Mouse (Mus musculus) CH12.LX (cell line): ENCODE measurements around the gene Gm42742. TPM values are rescaled to one million over a fixed set of nuclear protein-coding genes. Genes with fewer than 3 reads are reported as not detected.
A peak's percentile ranks its signal among the peaks of the same experiment; 100 is the strongest.

Experiments
- DNase-seq: peaks from one replicate; pipeline ENCODE4 v3.0.0-alpha.2; 2013; ENCODE audit errors: extremely low read depth
- H3K27ac ChIP-seq: 2 replicates; pipeline ENCODE4 v1.5.1; 2012; ENCODE audit warnings: low read depth, mild to moderate bottlenecking, control low read depth, moderate library complexity; ENCODE audit not compliant: insufficient read depth
- H3K27me3 ChIP-seq: replicated peaks from 2 replicates; pipeline ENCODE3; 2012; ENCODE audit warnings: inconsistent platforms
- H3K36me3 ChIP-seq, 2 experiments: replicated peaks in 1 of 2; 2 replicates each; pipeline versions ENCODE3 to v1.6.1; 2012; ENCODE audit warnings: inconsistent platforms in 1 of 2, low read length in 1 of 2, mild to moderate bottlenecking in 1 of 2, mixed read lengths in 1 of 2, moderate library complexity in 1 of 2; ENCODE audit not compliant: control insufficient read depth in 1 of 2, insufficient read depth in 1 of 2
- H3K4me1 ChIP-seq, 2 experiments: 2 replicates each; pipeline ENCODE4 v1.6.1; 2012; ENCODE audit warnings: inconsistent platforms in 1 of 2, moderate library complexity in 1 of 2; ENCODE audit not compliant: insufficient read depth in 2 of 2, control insufficient read depth in 1 of 2
- H3K4me2 ChIP-seq: 2 replicates; pipeline ENCODE4 v1.6.1; 2012; ENCODE audit warnings: low read depth, mild to moderate bottlenecking, control low read depth; ENCODE audit not compliant: poor library complexity, insufficient read depth, severe bottlenecking
- H3K4me3 ChIP-seq, 3 experiments: fragments of 150-350 bp in 1 of 3; sonication (generic) in 1 of 3; replicated peaks in 1 of 3; 2 replicates each; pipeline versions ENCODE3 to v1.5.1; 2011 to 2012; ENCODE audit warnings: low read depth in 2 of 3, low read length in 2 of 3, mild to moderate bottlenecking in 2 of 3, moderate library complexity in 2 of 3, control low read depth in 1 of 3, improper control_type of control experiment in 1 of 3, inconsistent platforms in 1 of 3, mixed read lengths in 1 of 3; ENCODE audit not compliant: poor library complexity in 1 of 3
- H3K79me2 ChIP-seq: replicated peaks from 2 replicates; pipeline ENCODE4 v1.6.1; 2012; ENCODE audit warnings: mild to moderate bottlenecking, moderate library complexity; ENCODE audit not compliant: control insufficient read depth, poor library complexity, insufficient read depth, severe bottlenecking; ENCODE audit errors: extremely low read depth
- H3K9ac ChIP-seq: 2 replicates; pipeline ENCODE4 v1.6.1; 2012; ENCODE audit warnings: low read depth, mild to moderate bottlenecking, control low read depth, moderate library complexity; ENCODE audit not compliant: insufficient read depth
- H3K9me3 ChIP-seq: replicated peaks from 2 replicates; pipeline ENCODE3; 2012; ENCODE audit warnings: low read length, inconsistent platforms, mixed read lengths
- CHD2 ChIP-seq: IDR thresholded peaks from 2 replicates; pipeline ENCODE4 v1.6.1; 2011; ENCODE audit warnings: low read length, improper control_type of control experiment
- CTCF ChIP-seq, 2 experiments: IDR thresholded peaks in 1 of 2; conservative IDR thresholded peaks in 1 of 2; 2 replicates each; pipeline ENCODE4 v1.5.1; 2011 to 2012; ENCODE audit warnings: low read depth in 2 of 2, low read length in 2 of 2, improper control_type of control experiment in 1 of 2, inconsistent platforms in 1 of 2, mild to moderate bottlenecking in 1 of 2, moderate library complexity in 1 of 2
- E2F4 ChIP-seq: IDR thresholded peaks from 2 replicates; pipeline ENCODE4 v1.6.1; 2011; ENCODE audit warnings: low read depth, low read length, improper control_type of control experiment; ENCODE audit not compliant: insufficient replicate concordance
- ELF1 ChIP-seq: IDR thresholded peaks from 2 replicates; pipeline ENCODE4 v1.6.1; 2014; ENCODE audit warnings: low read depth, mild to moderate bottlenecking, inconsistent platforms, low read length, improper control_type of control experiment
- GABPA ChIP-seq: IDR thresholded peaks from 2 replicates; pipeline ENCODE4 v1.6.1; 2012; ENCODE audit warnings: low read depth, low read length, improper control_type of control experiment, inconsistent platforms; ENCODE audit not compliant: insufficient replicate concordance
- IRF4 ChIP-seq: IDR thresholded peaks from 2 replicates; pipeline ENCODE4 v1.6.1; 2014; ENCODE audit warnings: low read depth, mild to moderate bottlenecking, inconsistent platforms, low read length, improper control_type of control experiment
- JUN ChIP-seq: IDR thresholded peaks from 2 replicates; pipeline ENCODE4 v1.6.1; 2011; ENCODE audit warnings: low read depth, mild to moderate bottlenecking, low read length, improper control_type of control experiment, moderate library complexity; ENCODE audit not compliant: insufficient read depth
- JUND ChIP-seq: conservative IDR thresholded peaks from 2 replicates; pipeline ENCODE4 v1.6.1; 2011; ENCODE audit warnings: low read depth, low read length, improper control_type of control experiment
- MAFK ChIP-seq: IDR thresholded peaks from 2 replicates; pipeline ENCODE4 v1.6.1; 2011; ENCODE audit warnings: low read length, improper control_type of control experiment; ENCODE audit not compliant: insufficient replicate concordance
- MAX ChIP-seq: IDR thresholded peaks from 2 replicates; pipeline ENCODE4 v1.6.1; 2011; ENCODE audit warnings: low read length, improper control_type of control experiment
- MAZ ChIP-seq: IDR thresholded peaks from 2 replicates; pipeline ENCODE4 v1.6.1; 2012; ENCODE audit warnings: low read depth, mild to moderate bottlenecking, inconsistent platforms, low read length, improper control_type of control experiment, moderate library complexity
- MEF2A ChIP-seq: IDR thresholded peaks from 2 replicates; pipeline ENCODE4 v1.6.1; 2014; ENCODE audit warnings: low read depth, mild to moderate bottlenecking, inconsistent platforms, low read length, improper control_type of control experiment, borderline replicate concordance
- POLR2A ChIP-seq: IDR thresholded peaks from 2 replicates; pipeline ENCODE4 v1.6.1; 2011; ENCODE audit warnings: low read depth, mild to moderate bottlenecking, improper control_type of control experiment, low read length
- RAD21 ChIP-seq: IDR thresholded peaks from 2 replicates; pipeline ENCODE4 v1.6.1; 2011; ENCODE audit warnings: low read depth, mild to moderate bottlenecking, low read length, improper control_type of control experiment, moderate library complexity
- SMC3 ChIP-seq: IDR thresholded peaks from 2 replicates; pipeline ENCODE4 v1.6.1; 2011; ENCODE audit warnings: low read depth, low read length, improper control_type of control experiment
- TBP ChIP-seq: conservative IDR thresholded peaks from 2 replicates; pipeline ENCODE4 v1.6.1; 2011; ENCODE audit warnings: low read depth, low read length, improper control_type of control experiment
- UBTF ChIP-seq: IDR thresholded peaks from 2 replicates; pipeline ENCODE4 v1.6.1; 2012; ENCODE audit warnings: low read depth, mild to moderate bottlenecking, inconsistent platforms, low read length, improper control_type of control experiment, moderate library complexity
- ZMIZ1 ChIP-seq: IDR thresholded peaks from 2 replicates; pipeline ENCODE4 v1.6.1; 2012; ENCODE audit warnings: low read depth, mild to moderate bottlenecking, inconsistent platforms, low read length, improper control_type of control experiment
- dilution Hi-C: fragments of 300-500 bp; cut with MboI; formaldehyde crosslinking; loops from 2 replicates; pipeline ENCODE4 v1.14.3; 2020; ENCODE audit warnings: low sequenced_read_pairs; ENCODE audit not compliant: extremely low pct_unique_long_range_greater_than_20kb, extremely low pct_ligation_motif_present
- in situ Hi-C: fragments of 300-500 bp; cut with MboI; formaldehyde crosslinking; loops from 3 replicates; pipeline ENCODE4 v1.14.3; 2019; ENCODE audit warnings: low sequenced_read_pairs, low pct_ligation_motif_present, low pct_unique_long_range_greater_than_20kb, mixed read lengths
- polyA plus RNA-seq: library from polyadenylated mRNA; unstranded; fragments of >175 nt; gene quantifications from 2 replicates; pipeline ENCODE4 v1.2.1, GENCODE M21; 2012; ENCODE audit warnings: low read depth; ENCODE audit not compliant: insufficient read length
- total RNA-seq, 2 experiments: library from RNA; depleted of rRNA; stranded (reverse); fragments of 300-350 nt in 1 of 2; fragments of >200 nt in 1 of 2; gene quantifications; 2 replicates each; pipeline ENCODE4 v1.2.3; 2012 to 2014

The Gm42742 gene
- total and polyA plus RNA-seq, 3 experiments, result 6.1 to 45.1 (median 16.0) TPM

- Histone ChIP-seq H3K27me3 (no peaks in the 10 kb centered on the region), H3K4me3 (no peak overlapping the region), H3K9me3 (no peaks in the 10 kb centered on the region), H3K4me1 (no peaks in the 10 kb centered on the region), H3K79me2 (no peaks in the 10 kb centered on the region), H3K27ac (no peak overlapping the region), H3K4me2 (no peak overlapping the region), H3K9ac (no peak overlapping the region), H3K36me3 (peaks cover 25 to 91% of the 10 kb centered on the region in 2 experiments)
- in situ Hi-C loops, result loop anchor here (25.0 kb wide), 1 partner anchor 801 kb away; the partner anchor contains the start of genes Gm49388 and Setd1a
- no peak for DNase-seq
- TF ChIP-seq SMC3 (peak; percentile 34), CTCF (conservative IDR thresholded peaks at IDR 0.05 in 1 of 2, IDR thresholded peaks at IDR 0.05 in 1 of 2; ENCODE audit: low read depth in 2 of 2, low read length in 2 of 2) (peak in 1 of 2 experiments; percentile 38; a peak in 2 of 4 replicates), RAD21 (peak; percentile 12), MEF2A (no peak), ELF1 (no peak)
- dilution Hi-C loops, result no loop called here
Measured at GRCm38 (mm10) chr7:126986319-126986718, 34.6 kb downstream of the Gm42742 start.

DNA sequence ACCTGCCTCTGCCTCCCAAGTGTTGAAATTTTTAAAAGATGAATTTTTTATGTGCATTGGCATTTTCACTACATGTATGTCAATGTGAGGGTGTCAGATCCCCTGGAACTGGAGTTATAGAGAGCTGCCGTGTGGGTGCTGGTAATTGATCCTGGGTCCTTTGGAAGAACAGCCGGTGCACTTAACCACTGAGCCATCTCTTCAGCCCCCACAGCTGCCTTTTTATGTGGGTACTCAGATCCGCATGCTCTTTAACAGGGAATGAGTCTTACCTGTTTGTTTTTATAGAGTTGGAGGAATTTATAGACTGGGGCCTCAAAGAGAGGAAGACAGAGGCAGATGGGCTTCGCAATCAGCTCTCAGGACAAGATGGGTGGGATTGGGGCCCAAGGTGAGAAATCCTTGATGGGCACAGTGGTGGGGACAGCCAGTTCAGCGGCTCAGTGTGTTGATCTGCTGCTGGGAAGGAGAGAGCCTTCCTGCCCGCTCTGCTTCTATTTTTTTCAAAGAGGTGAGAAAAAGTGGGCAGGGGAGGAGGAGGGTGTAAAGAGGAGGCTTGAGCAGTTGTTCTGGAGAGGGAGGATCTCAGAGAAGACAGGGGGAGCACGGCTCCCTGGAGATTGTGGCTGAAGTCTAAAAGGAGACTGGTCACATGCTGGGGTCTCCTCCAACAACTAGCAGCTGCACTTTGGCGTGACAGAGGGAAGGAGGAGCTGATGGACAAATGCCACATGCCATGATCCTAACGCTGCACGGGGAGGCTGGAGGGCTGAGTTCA is 36.0 kb downstream of the Gm42742 start:
- no peak overlapping the region for H3K9ac ChIP-seq
- no peak overlapping the region for H3K27ac ChIP-seq
- no peak overlapping the region for H3K4me3 ChIP-seq
- H3K4me2 ChIP-seq, result no peak overlapping the region
- H3K4me1 ChIP-seq, result peaks cover under 1 to 3% of the 10 kb centered on the region in 2 experiments; a peak in 3 of 4 replicates
- H3K36me3 ChIP-seq, result peaks cover 33 to 92% of the 10 kb centered on the region in 2 experiments
- H3K9me3 ChIP-seq, result no peaks in the 10 kb centered on the region
- dilution Hi-C loops (no loop called here), in situ Hi-C loops (loop anchor here (5.0 to 25.0 kb wide), 2 partner anchors 38 to 802 kb away; partner anchors contain the start of genes Asphd1, Gm49388 and Setd1a)
- no peak for DNase-seq
- no peak for TF ChIP-seq JUND
- H3K79me2 ChIP-seq, result no peaks in the 10 kb centered on the region
- no peaks in the 10 kb centered on the region for H3K27me3 ChIP-seq

- in situ Hi-C loops, result loop anchor here (5.0 to 25.0 kb wide), 2 partner anchors 36 to 804 kb away; partner anchors contain the start of genes Asphd1, Gm49388 and Setd1a
- peaks cover 37 to 92% of the 10 kb centered on the region in 2 experiments for H3K36me3 ChIP-seq
- H3K9ac ChIP-seq, result no peak overlapping the region
- TF ChIP-seq MAFK (no peak), MAX (no peak), IRF4 (no peak), POLR2A (no peak), JUN (no peak), SMC3 (no peak), E2F4 (no peak), ZMIZ1 (no peak), GABPA (no peak), MAZ (no peak), TBP (no peak), RAD21 (no peak), UBTF (no peak), CHD2 (no peak)
- TF ChIP-seq, all 38 proteins: peak for 0
- no peak overlapping the region for H3K27ac ChIP-seq
- DNase-seq, result no peak
- H3K4me2 ChIP-seq, result no peak overlapping the region
- no peaks in the 10 kb centered on the region for H3K79me2 ChIP-seq
- no peak overlapping the region for H3K4me3 ChIP-seq
- H3K4me1 ChIP-seq, result peaks cover 9 to 18% of the 10 kb centered on the region in 2 experiments
- H3K27me3 ChIP-seq, result no peaks in the 10 kb centered on the region
- no peaks in the 10 kb centered on the region for H3K9me3 ChIP-seq
- dilution Hi-C loops, result no loop called here
Measured at GRCm38 (mm10) chr7:126983113-126983512, 37.8 kb downstream of the Gm42742 start.
